Mouse (Mus musculus): ENCODE measurements around the gene Gm29564. TPM values are rescaled to one million over a fixed set of nuclear protein-coding genes. Genes with fewer than 3 reads are reported as not detected.
"Not testable (repeated sequence)": the region's sequence is repeated elsewhere in the genome, so short reads cannot be mapped to it uniquely, and the experiment has no call there.

The Gm29564 gene
- polyA plus RNA-seq (2015; fragmentation: Nextera tagmentation; extraction: Ambion mirVana), result not detected in 2 replicates

GRCm38 (mm10) chrY:78212693-78213092 lies at the start of gene Gm29564:
Gene Gm29564 (plus strand): TSS chrY:78212993.
- not testable (repeated sequence) for H3K36me3 ChIP-seq (ENCODE audit: insufficient read depth, low read length); H3K4me3 ChIP-seq (ENCODE audit: low read length); H3K9ac ChIP-seq (replicated peaks; ENCODE audit: low read length); H3K9me3 ChIP-seq (ENCODE audit: low read length); H3K27me3 ChIP-seq (ENCODE audit: insufficient read depth, low read length); H3K4me1 ChIP-seq (ENCODE audit: insufficient read depth, low read length); H3K27ac ChIP-seq (ENCODE audit: low read length); H3K4me2 ChIP-seq (replicated peaks; ENCODE audit: low read depth, low read length); ATAC-seq (ENCODE audit: low FRiP score, low TSS enrichment)
- WGBS, result no CpG with 5 or more reads among the region's 6 CpGs

Other genes starting within 250 kb of the Gm29564 start
- gene Gm20867, start 249.8 kb upstream of the Gm29564 start, polyA plus RNA-seq (2015; fragmentation: Nextera tagmentation; extraction: Ambion mirVana), result not detected in 2 replicates